Mouse (Mus musculus) E14TG2a.4 (cell line): ENCODE results near the gene Inpp5f.
"Not testable (repeated sequence)": the region's sequence is repeated elsewhere in the genome, so short reads cannot be mapped to it uniquely, and the experiment has no call there.

ENCODE experiments used
- CTCF ChIP-seq: conservative IDR thresholded peaks from 2 replicates; pipeline ENCODE4 v1.5.1; 2014; ENCODE audit warnings: low read length
- NANOG ChIP-seq: IDR thresholded peaks from 2 replicates; pipeline ENCODE4 v1.6.1; 2014; ENCODE audit warnings: borderline replicate concordance, low read length, mixed read lengths
- POU5F1 ChIP-seq: IDR thresholded peaks from 2 replicates; pipeline ENCODE4 v1.6.1; 2014; ENCODE audit warnings: low read length, borderline replicate concordance

- TF ChIP-seq CTCF, NANOG, POU5F1: not testable (repeated sequence)
Measured at GRCm38 (mm10) chr7:128699959-128700358, 88.8 kb downstream of the Inpp5f start.
